Mouse (Mus musculus) adrenal gland, adult (tissue): ENCODE results near the gene Dnaaf2.

Experiments used
- DNase-seq, 2 experiments: peaks; one replicate each; pipeline ENCODE4 v3.0.0; 2022 to 2023; ENCODE audit warnings: low spot score in 1 of 2; ENCODE audit not compliant: inconsistent age in 2 of 2

Gene Dnaaf2

GRCm38 (mm10) chr12:69198164-69198535 is at the start of gene Dnaaf2:
Gene Dnaaf2 (minus strand): TSS chr12:69198429.
- DNase-seq, result peak; percentile 86 to 94

- peak; percentile 78 to 91 for DNase-seq
Measured at GRCm38 (mm10) chr12:69241771-69242431, 43.7 kb upstream of the Dnaaf2 start.

GRCm38 (mm10) chr12:69241405-69241770 is 43.2 kb upstream of the Dnaaf2 start:
- no peak for DNase-seq

GRCm38 (mm10) chr12:69240876-69241275 is 42.6 kb upstream of the Dnaaf2 start, which contains the start of gene Klhdc1:
Gene Klhdc1 (plus strand): TSS chr12:69241176.
- DNase-seq, result no peak

GRCm38 (mm10) chr12:69238284-69238683 is 40.1 kb upstream of the Dnaaf2 start:
- peak in 1 of 2 experiments; percentile 31 for DNase-seq

GRCm38 (mm10) chr12:69235782-69236181 is 37.6 kb upstream of the Dnaaf2 start:
- no peak for DNase-seq

GRCm38 (mm10) chr12:69229251-69229650 is 31.0 kb upstream of the Dnaaf2 start:
- DNase-seq, result peak; percentile 27 to 57

GRCm38 (mm10) chr12:69227776-69228466 is 29.7 kb upstream of the Dnaaf2 start, which contains the start of gene Pole2:
Gene Pole2 (minus strand): TSS chr12:69228195.
- DNase-seq, result peak; percentile 89 to 97

GRCm38 (mm10) chr12:69220613-69221277 is 22.5 kb upstream of the Dnaaf2 start:
- no peak for DNase-seq

- DNase-seq, result no peak
Measured at GRCm38 (mm10) chr12:69216587-69216986, 18.4 kb upstream of the Dnaaf2 start.

- DNase-seq, result peak; percentile 60 to 85
Measured at GRCm38 (mm10) chr12:69215000-69215785, 17.0 kb upstream of the Dnaaf2 start.

GRCm38 (mm10) chr12:69214393-69214792 is 16.2 kb upstream of the Dnaaf2 start:
- DNase-seq, result no peak

- DNase-seq, result no peak
Measured at GRCm38 (mm10) chr12:69213186-69213777, 15.1 kb upstream of the Dnaaf2 start.

- no peak for DNase-seq
Measured at GRCm38 (mm10) chr12:69211057-69211456, 12.8 kb upstream of the Dnaaf2 start.

GRCm38 (mm10) chr12:69210056-69210979 is 12.1 kb upstream of the Dnaaf2 start:
- peak in 1 of 2 experiments; percentile 32 for DNase-seq

- no peak for DNase-seq
Measured at GRCm38 (mm10) chr12:69208520-69208919, 10.3 kb upstream of the Dnaaf2 start.

GRCm38 (mm10) chr12:69207926-69208325 is 9.7 kb upstream of the Dnaaf2 start:
- no peak for DNase-seq

- DNase-seq, result no peak
Measured at GRCm38 (mm10) chr12:69207396-69207795, 9.2 kb upstream of the Dnaaf2 start.

GRCm38 (mm10) chr12:69204052-69204833 is 6.0 kb upstream of the Dnaaf2 start, which contains the start of gene Gm49384:
Gene Gm49384 (minus strand): TSS chr12:69204267.
- DNase-seq, result no peak
